Mouse (Mus musculus) activated CD4-positive, CD25-positive, alpha-beta regulatory T cell (primary cell): Measurements from ENCODE around the gene Pou2f2. TPM values are rescaled to one million over a fixed set of nuclear protein-coding genes. Genes with fewer than 3 reads are reported as not detected.

Experiments
- polyA plus RNA-seq, 2 experiments: library from polyadenylated mRNA; unstranded; fragments of 100-300 nt; shearing (Covaris generic); gene quantifications; one replicate each; pipeline ENCODE4 v1.2.1; 2017

Pou2f2 gene
- polyA plus RNA-seq = 10 to 100 TPM; 73.9 to 77.6 TPM

DNA sequence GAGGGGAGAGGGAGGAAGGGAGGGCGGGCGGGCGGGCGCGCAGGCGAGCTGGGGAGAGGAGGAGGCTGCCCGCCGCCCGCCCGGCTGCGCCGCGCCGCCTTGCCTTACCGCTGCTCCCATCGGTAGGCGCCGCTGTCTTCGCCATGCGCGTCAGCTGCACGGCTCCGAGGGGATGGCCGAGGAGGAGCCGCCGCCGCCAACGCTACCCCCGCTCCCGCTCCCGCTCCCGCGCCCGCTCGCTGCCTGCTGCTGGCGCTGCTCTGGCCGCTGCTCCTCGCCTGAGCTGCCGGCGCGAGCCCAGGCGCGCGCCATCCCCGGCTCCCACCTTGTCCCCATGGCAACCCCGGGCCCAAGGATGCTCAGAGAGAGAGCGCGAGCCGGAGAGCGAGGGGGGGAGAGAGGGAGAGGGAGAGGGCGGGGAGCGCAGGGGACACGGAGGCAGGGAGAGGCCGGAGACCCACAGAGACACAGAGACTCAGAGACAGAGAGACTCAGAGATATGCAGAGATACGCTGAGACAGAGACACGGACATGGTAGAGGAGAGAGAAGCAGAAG lies at the start of gene Pou2f2:
Gene Pou2f2, minus strand, starts transcription at position 121 of the 556 bp plus-strand sequence.

DNA sequence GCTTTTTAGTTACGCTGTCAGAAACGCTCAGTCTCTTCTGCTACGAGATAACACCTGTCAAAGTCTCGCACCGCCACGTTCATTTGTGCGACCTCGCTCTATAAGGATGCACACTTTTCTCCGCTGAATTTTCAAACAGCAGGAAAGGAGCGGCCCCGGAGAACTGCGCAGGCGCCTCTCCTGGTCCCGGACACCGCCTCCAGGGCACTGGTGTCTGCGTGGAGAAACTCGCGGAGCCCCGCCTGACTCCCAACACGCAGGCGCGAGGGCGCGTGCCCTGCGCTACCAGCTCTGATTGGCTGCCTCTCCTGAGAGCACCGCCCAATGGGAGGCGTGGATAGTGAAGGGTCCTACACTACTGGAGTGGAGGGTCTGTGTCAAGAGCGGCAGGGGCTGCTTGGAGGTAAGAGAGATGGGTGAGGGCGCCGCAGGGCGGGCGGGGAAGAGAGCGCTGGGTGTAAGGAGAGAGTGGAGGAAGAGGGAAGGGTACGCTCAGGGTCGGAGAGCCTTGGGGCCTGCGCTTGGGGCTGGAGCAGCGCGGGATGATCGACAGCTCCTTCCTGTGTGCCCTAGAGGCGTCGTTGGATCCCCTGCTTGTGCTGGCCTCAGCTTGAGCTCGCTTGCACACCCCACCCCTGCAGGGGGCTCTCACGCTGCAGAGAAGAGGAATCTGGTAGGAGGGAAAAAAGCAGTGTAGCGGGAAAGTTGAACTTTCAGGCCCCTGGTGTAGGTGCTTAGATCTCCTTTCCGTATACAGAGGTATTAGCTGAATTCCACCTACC lies 41.8 kb upstream of the Pou2f2 start, which contains the start of gene Zfp526:
Gene Zfp526, plus strand, starts transcription at position 324 of the 782 bp plus-strand sequence.

DNA sequence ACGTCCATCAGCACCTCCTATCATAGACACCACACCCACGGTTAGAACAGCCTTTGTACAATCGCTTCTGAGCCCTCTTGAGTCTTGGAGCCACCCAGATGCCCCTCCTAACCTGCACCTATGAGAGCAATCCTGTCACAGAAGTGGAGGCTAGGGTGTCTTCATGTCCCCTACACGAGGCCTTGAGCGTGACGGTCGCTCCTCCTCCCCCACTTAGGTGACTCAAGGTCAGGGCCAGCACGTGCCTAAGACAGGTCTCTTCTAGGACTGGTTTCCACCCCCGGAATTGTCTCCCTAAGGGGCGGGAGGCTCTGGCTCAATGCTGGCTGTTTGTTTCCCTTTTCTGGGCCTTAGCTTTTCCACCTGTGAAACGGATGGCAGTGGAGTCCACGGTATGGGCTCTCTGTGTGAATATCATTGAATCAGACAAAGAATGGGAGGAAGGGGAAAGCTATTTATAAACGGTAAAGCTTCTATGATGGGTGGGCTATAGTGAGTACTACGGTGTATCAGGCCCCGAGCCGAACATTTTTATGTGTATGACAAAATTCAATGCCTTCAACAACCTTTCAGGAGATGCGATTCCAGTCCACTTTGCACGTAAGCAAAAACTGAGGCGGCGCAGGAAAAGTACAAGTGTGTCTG lies 41.1 kb upstream of the Pou2f2 start, which contains the start of gene Dedd2:
Gene Dedd2, minus strand, starts transcription at position 159 of the 645 bp plus-strand sequence.

DNA sequence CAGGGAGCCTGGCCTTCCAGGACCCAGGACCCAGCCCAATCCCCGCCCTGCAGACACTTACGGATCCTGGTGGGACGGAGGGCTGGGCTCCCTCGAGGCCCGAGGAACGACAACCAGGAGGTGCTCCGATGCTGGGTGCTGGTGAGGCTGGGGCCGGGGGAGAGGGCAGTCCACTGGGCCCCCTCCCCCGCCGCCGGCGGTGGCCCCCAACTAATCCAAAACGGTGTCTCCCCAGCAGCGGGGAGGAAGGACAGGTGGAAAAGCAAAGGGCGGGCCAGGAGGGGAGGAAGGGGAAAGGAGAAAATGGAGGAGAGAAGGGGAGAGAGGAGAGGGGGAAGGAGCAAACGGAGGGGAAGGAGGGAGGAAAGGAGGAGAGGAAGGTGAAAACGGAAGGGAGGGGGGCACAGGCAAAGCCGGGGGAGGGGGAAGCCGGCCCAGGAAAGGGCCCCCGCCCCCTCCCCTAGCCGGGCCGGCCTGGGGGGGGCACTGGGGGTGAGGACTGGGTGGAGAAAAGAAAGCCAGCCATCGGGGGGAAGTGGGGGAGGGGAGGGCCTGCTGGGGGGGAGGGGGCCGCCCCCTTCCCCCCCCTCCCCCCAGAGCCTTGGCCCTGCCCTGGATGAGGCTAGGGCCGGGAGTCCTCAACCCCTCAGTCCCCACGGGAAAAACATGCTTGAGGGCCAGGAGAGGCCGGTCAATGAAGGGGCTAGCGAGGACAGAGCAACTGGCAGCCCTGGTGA lies 107.4 kb downstream of the Pou2f2 start, which contains the start of the genes Grik5 and Zfp574:
Gene Grik5, minus strand, starts transcription at position 368 of the 737 bp plus-strand sequence.
Gene Zfp574, plus strand, starts transcription at position 589 of the 737 bp plus-strand sequence.

Other genes with a start within 250 kb of the Pou2f2 start
- not detected for gene Gm4881, start 235.2 kb downstream of the Pou2f2 start, polyA plus RNA-seq
- gene Rabac1, start 207.0 kb downstream of the Pou2f2 start, polyA plus RNA-seq = 100 to 1,000 TPM; 343 to 519 TPM
- gene Atp1a3, start 173.8 kb downstream of the Pou2f2 start, polyA plus RNA-seq = 1 to 10 TPM in 1 of 2 experiments, under 1 TPM in 1; 0.47 to 1.8 TPM
- 1 to 10 TPM; 5.9 to 7.7 TPM for gene Grik5, start 107.4 kb downstream of the Pou2f2 start, polyA plus RNA-seq
- 10 to 100 TPM; 17.5 to 28.2 TPM for gene Zfp574, start 107.2 kb downstream of the Pou2f2 start, polyA plus RNA-seq
- gene Dedd2, start 40.9 kb upstream of the Pou2f2 start, polyA plus RNA-seq = 10 to 100 TPM; 66.7 to 85.6 TPM
- gene Zfp526, start 41.7 kb upstream of the Pou2f2 start, polyA plus RNA-seq = 1 to 10 TPM; 2.6 to 3.3 TPM
- gene Gsk3a, start 58.1 kb upstream of the Pou2f2 start, polyA plus RNA-seq = 10 to 100 TPM; 83.3 to 91.6 TPM
- 1 to 10 TPM; 1.9 to 2.6 TPM for gene Erf, start 71.0 kb upstream of the Pou2f2 start, polyA plus RNA-seq
- gene Cic, start 88.0 kb upstream of the Pou2f2 start, polyA plus RNA-seq = 10 to 100 TPM; 35.1 to 35.4 TPM
- gene Pafah1b3, start 118.3 kb upstream of the Pou2f2 start, polyA plus RNA-seq = 10 to 100 TPM; 25.9 to 42.4 TPM
- gene Prr19, start 121.7 kb upstream of the Pou2f2 start, polyA plus RNA-seq = not detected
- under 1 TPM in 1 of 2 experiments, not detected in 1; 0.12 TPM for gene Tmem145, start 126.4 kb upstream of the Pou2f2 start, polyA plus RNA-seq
- gene Megf8, start 137.4 kb upstream of the Pou2f2 start, polyA plus RNA-seq = under 1 TPM; 0.06 to 0.11 TPM
- gene Cnfn, start 190.0 kb upstream of the Pou2f2 start, polyA plus RNA-seq = not detected
- 10 to 100 TPM; 11.6 to 13.0 TPM for gene Lipe, start 219.0 kb upstream of the Pou2f2 start, polyA plus RNA-seq
- gene Cxcl17, start 233.2 kb upstream of the Pou2f2 start, polyA plus RNA-seq = not detected